Mouse (Mus musculus) stomach, postnatal 0 days (tissue): ENCODE results near the gene Ankrd44. TPM values are rescaled to one million over a fixed set of nuclear protein-coding genes. Genes with fewer than 3 reads are reported as not detected.
A peak's percentile ranks its signal among the peaks of the same experiment; 100 is the strongest.

Source experiments
- ATAC-seq: fragments of 200-750 bp; cut with Nextera tagmentation; 2 replicates; pipeline ENCODE4 v1.8.0; 2017; ENCODE audit not compliant: low FRiP score, low TSS enrichment
- DNase-seq: peaks from one replicate; pipeline ENCODE4 v3.0.0-alpha.2; 2016; ENCODE audit warnings: low spot score
- H3K27ac ChIP-seq: fragments of 300-500 bp; sonication (generic); replicated peaks from 2 replicates; pipeline ENCODE4 v1.5.1; 2014; ENCODE audit warnings: mild to moderate bottlenecking, control low read depth
- H3K27me3 ChIP-seq: fragments of 300-500 bp; sonication (generic); 2 replicates; pipeline ENCODE4 v1.6.1; 2014; ENCODE audit warnings: low read length; ENCODE audit not compliant: control insufficient read depth, insufficient read depth
- H3K36me3 ChIP-seq: fragments of 300-500 bp; sonication (generic); 2 replicates; pipeline ENCODE4 v1.6.1; 2014; ENCODE audit warnings: low read length, mixed read lengths; ENCODE audit not compliant: control insufficient read depth, insufficient read depth
- H3K4me1 ChIP-seq: fragments of 300-500 bp; sonication (generic); replicated peaks from 2 replicates; pipeline ENCODE4 v1.6.1; 2014; ENCODE audit warnings: antibody characterized with exemption; ENCODE audit not compliant: control insufficient read depth, insufficient read depth
- H3K4me2 ChIP-seq: fragments of 300-500 bp; sonication (generic); replicated peaks from 2 replicates; pipeline ENCODE4 v1.6.1; 2014; ENCODE audit warnings: low read depth, mild to moderate bottlenecking, control low read depth, moderate library complexity
- H3K4me3 ChIP-seq: fragments of 300-500 bp; sonication (generic); 2 replicates; pipeline ENCODE4 v1.5.1; 2014; ENCODE audit warnings: low read depth, low read length, control low read depth
- H3K9ac ChIP-seq: fragments of 300-500 bp; sonication (generic); 2 replicates; pipeline ENCODE4 v1.6.1; 2014; ENCODE audit warnings: mild to moderate bottlenecking, low read length, control low read depth, mixed read lengths
- H3K9me3 ChIP-seq: fragments of 300-500 bp; sonication (generic); 2 replicates; pipeline ENCODE4 v1.6.1; 2016; ENCODE audit warnings: low read length; ENCODE audit not compliant: control insufficient read depth
- CTCF ChIP-seq: IDR thresholded peaks from 2 replicates; pipeline ENCODE4 v1.5.1; 2016; ENCODE audit warnings: antibody characterized with exemption, low read depth, mild to moderate bottlenecking, moderate library complexity
- EP300 ChIP-seq: optimal IDR thresholded peaks from 2 replicates; pipeline ENCODE3; 2016; ENCODE audit warnings: antibody characterized with exemption
- WGBS: fragments of 180-500 bp; shearing (Covaris S2); extraction: QIAGEN DNeasy Blood & Tissue Kit; methylation state at CpG from one replicate; pipeline ENCODE4 v1.1.7; 2014; 5-methylcytosine and 5-hydroxymethylcytosine counted together
- polyA plus RNA-seq: library from polyadenylated mRNA; unstranded; fragments of >200 nt; fragmentation: Nextera tagmentation; extraction: Ambion mirVana; gene quantifications from 2 replicates; pipeline ENCODE4 v1.2.1, GENCODE M21; 2015

Gene Ankrd44
- polyA plus RNA-seq, 1 experiment from 2014 or later: 7.8 TPM

DNA sequence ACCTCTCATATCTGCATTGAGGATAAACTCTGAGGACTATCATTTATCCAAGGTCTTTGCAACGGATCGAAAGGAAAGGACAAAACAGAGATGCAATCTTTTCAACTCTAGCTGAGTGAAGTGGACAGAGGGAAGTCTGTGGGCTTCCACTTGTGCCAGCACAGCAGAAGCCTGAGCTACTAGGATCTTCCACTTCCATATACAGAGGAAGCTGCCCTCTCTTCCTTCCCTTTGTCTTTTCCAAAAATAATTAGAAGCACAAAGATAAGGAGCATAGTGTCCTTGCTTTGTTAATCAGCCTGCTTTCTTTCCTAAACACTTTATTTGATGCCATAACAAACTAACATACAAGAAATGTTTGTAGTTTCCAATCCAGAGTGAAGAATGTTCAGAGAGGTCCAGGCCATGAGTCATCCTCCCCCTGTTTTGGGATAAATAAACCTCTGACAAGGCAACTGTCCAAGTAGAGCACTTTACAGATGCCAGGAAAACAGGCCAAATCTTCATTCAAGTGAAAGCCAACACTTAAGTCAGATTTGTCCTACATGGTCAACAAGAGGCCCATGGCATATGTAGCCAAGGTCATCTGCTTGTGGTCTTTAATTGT lies 160.5 kb downstream of the Ankrd44 start:
- no peaks in the 10 kb centered on the region for H3K27me3 ChIP-seq
- DNase-seq: no peak
- TF ChIP-seq CTCF (no peak), EP300 (no peak)
- H3K27ac ChIP-seq: no peak overlapping the region
- H3K4me3 ChIP-seq: no peak overlapping the region
- H3K9ac ChIP-seq: no peak overlapping the region
- H3K36me3 ChIP-seq: 0 out of 2 replicates have a peak, but pooled peaks cover 3% of the 10 kb centered on the region
- ATAC-seq: no peak
- H3K4me1 ChIP-seq: no peaks in the 10 kb centered on the region
- H3K9me3 ChIP-seq: no peaks in the 10 kb centered on the region
- 66% methylated on average over 2 of the region's 2 CpGs for WGBS
- no peak overlapping the region for H3K4me2 ChIP-seq

GRCm38 (mm10) chr1:54762216-54762807 lies 163.9 kb downstream of the Ankrd44 start:
- Histone ChIP-seq H3K27ac (no peak overlapping the region), H3K36me3 (0 out of 2 replicates have a peak, but pooled peaks cover 3% of the 10 kb centered on the region), H3K4me3 (no peak overlapping the region), H3K4me2 (no peak overlapping the region), H3K9ac (no peak overlapping the region), H3K4me1 (no peaks in the 10 kb centered on the region), H3K27me3 (no peaks in the 10 kb centered on the region), H3K9me3 (no peaks in the 10 kb centered on the region)
- WGBS: 85% methylated on average over 10 of the region's 10 CpGs
- DNase-seq: no peak
- TF ChIP-seq EP300 (no peak), CTCF (no peak)
- ATAC-seq: no peak

DNA sequence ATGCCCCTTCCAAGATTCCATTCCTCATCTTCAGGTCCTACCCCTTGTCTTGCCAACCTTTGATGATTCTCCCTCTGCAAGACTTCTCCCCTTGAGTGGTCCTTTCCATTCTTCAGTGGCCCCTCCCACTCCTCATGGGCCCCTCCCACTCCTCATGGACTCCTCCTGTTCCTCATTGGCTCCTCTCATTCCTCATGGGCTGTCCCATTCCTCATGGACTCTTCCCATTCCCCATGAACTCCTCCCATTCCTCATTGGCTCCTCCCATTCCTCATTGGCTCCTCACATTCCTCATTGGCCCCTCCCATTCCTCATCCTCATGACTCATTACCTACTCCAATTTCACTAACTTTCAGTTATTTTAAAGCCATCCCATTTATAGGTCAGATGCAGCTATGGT lies 166.3 kb downstream of the Ankrd44 start:
- Histone ChIP-seq H3K4me2 (no peak overlapping the region), H3K36me3 (0 out of 2 replicates have a peak, but pooled peaks cover 3% of the 10 kb centered on the region), H3K9ac (no peak overlapping the region), H3K9me3 (no peaks in the 10 kb centered on the region), H3K27me3 (no peaks in the 10 kb centered on the region), H3K27ac (no peak overlapping the region), H3K4me3 (no peak overlapping the region), H3K4me1 (no peaks in the 10 kb centered on the region)
- TF ChIP-seq EP300: no peak
- no peak for TF ChIP-seq CTCF
- DNase-seq: no peak
- no peak for ATAC-seq

DNA sequence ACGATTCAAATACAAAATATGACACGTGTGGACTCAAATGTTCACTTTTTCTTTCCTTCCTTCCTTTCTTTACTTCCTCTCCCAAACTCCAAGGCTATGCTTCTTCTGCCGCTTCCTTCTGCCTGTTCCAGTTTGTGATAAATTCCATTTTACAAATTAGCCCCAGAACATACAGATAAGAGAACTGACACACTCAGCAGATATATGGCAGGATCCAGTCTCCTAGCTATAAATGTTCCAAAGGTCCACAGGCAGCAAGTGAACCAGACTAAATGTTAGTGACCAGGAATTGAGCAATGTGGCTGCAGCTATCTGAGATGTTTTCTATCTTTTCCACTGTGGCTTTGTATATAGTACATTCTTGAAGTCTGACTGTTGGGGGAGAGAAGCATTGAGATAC lies 168.9 kb downstream of the Ankrd44 start:
- ATAC-seq: no peak
- H3K36me3 ChIP-seq: 0 out of 2 replicates have a peak, but pooled peaks cover 3% of the 10 kb centered on the region
- no peak overlapping the region for H3K4me2 ChIP-seq
- no peak overlapping the region for H3K4me3 ChIP-seq
- H3K9me3 ChIP-seq: no peaks in the 10 kb centered on the region
- TF ChIP-seq EP300: no peak
- no peak for DNase-seq
- H3K27ac ChIP-seq: no peak overlapping the region
- H3K9ac ChIP-seq: no peak overlapping the region
- WGBS: 69% methylated on average over 3 of the region's 3 CpGs
- H3K27me3 ChIP-seq: no peaks in the 10 kb centered on the region
- H3K4me1 ChIP-seq: no peaks in the 10 kb centered on the region

DNA sequence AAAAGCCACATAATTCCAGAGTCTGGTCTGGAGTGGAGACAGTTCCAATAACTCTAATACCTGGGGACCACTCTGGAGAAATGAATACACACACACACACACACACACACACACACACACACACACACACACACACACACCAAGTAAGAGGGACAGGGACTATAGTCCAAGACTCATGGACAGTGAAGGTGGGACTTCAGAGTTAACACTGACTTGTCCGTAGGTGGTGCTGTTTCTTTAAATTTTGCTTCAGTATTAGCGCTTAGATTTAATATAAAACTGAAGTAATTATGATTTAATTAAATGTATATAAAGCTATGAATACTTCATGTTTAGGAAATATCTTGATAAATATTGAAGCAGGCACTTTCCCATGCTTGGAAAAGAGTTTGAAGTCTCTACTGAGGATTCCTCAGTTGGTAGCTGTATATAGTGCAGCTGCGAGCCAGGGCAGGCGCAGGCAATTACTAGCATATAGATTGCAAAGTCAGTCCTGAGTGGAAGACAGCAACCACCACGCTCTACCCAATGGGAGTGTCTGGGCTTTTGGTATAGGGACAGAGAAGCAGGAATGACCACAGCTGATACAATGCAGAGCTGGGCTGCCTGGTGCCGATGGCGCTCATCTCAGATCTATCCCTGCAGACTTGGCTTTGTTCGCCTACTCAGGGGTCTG lies 170.4 kb downstream of the Ankrd44 start:
- Histone ChIP-seq H3K9me3 (no peaks in the 10 kb centered on the region), H3K9ac (no peak overlapping the region), H3K36me3 (no peaks in the 10 kb centered on the region), H3K27ac (no peak overlapping the region), H3K4me3 (no peak overlapping the region), H3K4me2 (no peak overlapping the region), H3K4me1 (no peaks in the 10 kb centered on the region), H3K27me3 (no peaks in the 10 kb centered on the region)
- DNase-seq: no peak
- WGBS: 78% methylated on average over 8 of the region's 8 CpGs
- ATAC-seq: no peak
- no peak for TF ChIP-seq EP300
- peak; percentile 61 for TF ChIP-seq CTCF

- no peak for TF ChIP-seq CTCF
- no peak for TF ChIP-seq EP300
- no peaks in the 10 kb centered on the region for H3K27me3 ChIP-seq
- H3K9ac ChIP-seq: no peak overlapping the region
- no peak for ATAC-seq
- DNase-seq: no peak
- H3K36me3 ChIP-seq: no peaks in the 10 kb centered on the region
- H3K4me2 ChIP-seq: no peak overlapping the region
- H3K27ac ChIP-seq: no peak overlapping the region
- H3K4me1 ChIP-seq: no peaks in the 10 kb centered on the region
- no peaks in the 10 kb centered on the region for H3K9me3 ChIP-seq
- 54% methylated on average over 1 of the region's 1 CpGs for WGBS
- no peak overlapping the region for H3K4me3 ChIP-seq
Observed at GRCm38 (mm10) chr1:54749961-54750360, 176.2 kb downstream of the Ankrd44 start.
